Mouse (Mus musculus) C2C12 (cell line): ENCODE data around the gene Glt1d1. TPM values are rescaled to one million over a fixed set of nuclear protein-coding genes. Genes with fewer than 3 reads are reported as not detected.

ENCODE experiments used
- H3K27me3 ChIP-seq: one replicate; pipeline ENCODE4 v1.6.1; 2011; ENCODE audit not compliant: control insufficient read depth, insufficient read depth, insufficient read length
- H3K36me3 ChIP-seq: one replicate; pipeline ENCODE4 v1.6.1; 2011; ENCODE audit not compliant: control insufficient read depth, insufficient read depth
- H3K4me3 ChIP-seq: one replicate; pipeline ENCODE4 v1.5.1; 2011; ENCODE audit warnings: mild to moderate bottlenecking, control low read depth; ENCODE audit not compliant: poor library complexity, insufficient read depth, severe bottlenecking
- H3K79me2 ChIP-seq: one replicate; pipeline ENCODE4 v1.6.1; 2011; ENCODE audit not compliant: control insufficient read depth, insufficient read depth
- H3K79me3 ChIP-seq: one replicate; pipeline ENCODE4 v1.6.1; 2011; ENCODE audit warnings: low read depth, control low read depth
- H3ac ChIP-seq: one replicate; pipeline ENCODE3; 2011; ENCODE audit warnings: low read depth; ENCODE audit not compliant: control insufficient read depth, insufficient read length
- CEBPB ChIP-seq: IDR thresholded peaks from one replicate; pipeline ENCODE4 v1.6.1; 2011; ENCODE audit warnings: low read depth, mild to moderate bottlenecking, control low read depth, moderate library complexity
- CTCF ChIP-seq: IDR thresholded peaks from one replicate; pipeline ENCODE4 v1.5.1; 2011; ENCODE audit not compliant: control insufficient read depth, insufficient read depth, insufficient read length
- FOSL1 ChIP-seq: IDR thresholded peaks from one replicate; pipeline ENCODE4 v1.8.0; 2011; ENCODE audit warnings: mild to moderate bottlenecking, low read length; ENCODE audit not compliant: poor library complexity, insufficient read depth, severe bottlenecking
- MAX ChIP-seq: IDR thresholded peaks from one replicate; pipeline ENCODE4 v1.6.1; 2011; ENCODE audit warnings: mild to moderate bottlenecking, control low read depth
- MYOD1 ChIP-seq: IDR thresholded peaks from one replicate; pipeline ENCODE4 v1.6.1; 2011; ENCODE audit warnings: low read depth; ENCODE audit not compliant: control insufficient read depth, insufficient read length
- MYOG ChIP-seq: IDR thresholded peaks from one replicate; pipeline ENCODE4 v1.6.1; 2011; ENCODE audit not compliant: control insufficient read depth, insufficient read length; ENCODE audit errors: extremely low read depth
- USF1 ChIP-seq: IDR thresholded peaks from one replicate; pipeline ENCODE4 v1.6.1; 2011; ENCODE audit warnings: low read depth, mild to moderate bottlenecking, control low read depth, moderate library complexity
- polyA plus RNA-seq: library from polyadenylated mRNA; unstranded; fragments of >200 nt; fragmentation: generic; extraction: Trizol; gene quantifications from one replicate; pipeline ENCODE4 v1.2.1, GENCODE M21; 2012; ENCODE audit warnings: missing spikeins

The Glt1d1 gene
- polyA plus RNA-seq, 1 experiment = not detected

DNA sequence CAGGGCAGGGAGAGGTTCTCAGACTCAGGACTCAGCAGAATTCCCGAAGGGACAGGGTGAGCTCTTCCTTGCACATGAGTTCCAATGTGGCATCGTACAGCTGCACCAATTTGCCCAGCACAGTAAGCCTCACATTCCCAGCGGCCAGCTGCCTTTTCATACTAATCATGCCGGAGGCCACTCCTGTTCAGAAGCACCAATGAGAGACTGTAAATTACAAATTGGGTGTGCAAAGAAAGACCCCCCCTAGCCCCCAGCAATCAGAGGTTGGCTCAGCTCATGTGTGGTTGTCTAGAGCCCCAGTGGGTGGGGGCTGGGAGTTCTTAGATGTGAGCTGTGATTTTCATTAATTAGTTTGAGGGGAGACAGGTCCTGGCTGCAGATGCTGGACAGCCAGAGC, 123.5 kb downstream of the Glt1d1 start:
- TF ChIP-seq MYOG (no peak), MAX (no peak), FOSL1 (no peak), MYOD1 (no peak), CEBPB (no peak), USF1 (no peak), CTCF (no peak)
- no peaks in the 10 kb centered on the region for H3K36me3 ChIP-seq
- no peaks in the 10 kb centered on the region for H3K79me2 ChIP-seq
- H3K27me3 ChIP-seq = no peaks in the 10 kb centered on the region
- H3ac ChIP-seq = no peak overlapping the region
- H3K79me3 ChIP-seq = no peaks in the 10 kb centered on the region
- H3K4me3 ChIP-seq = no peak overlapping the region

DNA sequence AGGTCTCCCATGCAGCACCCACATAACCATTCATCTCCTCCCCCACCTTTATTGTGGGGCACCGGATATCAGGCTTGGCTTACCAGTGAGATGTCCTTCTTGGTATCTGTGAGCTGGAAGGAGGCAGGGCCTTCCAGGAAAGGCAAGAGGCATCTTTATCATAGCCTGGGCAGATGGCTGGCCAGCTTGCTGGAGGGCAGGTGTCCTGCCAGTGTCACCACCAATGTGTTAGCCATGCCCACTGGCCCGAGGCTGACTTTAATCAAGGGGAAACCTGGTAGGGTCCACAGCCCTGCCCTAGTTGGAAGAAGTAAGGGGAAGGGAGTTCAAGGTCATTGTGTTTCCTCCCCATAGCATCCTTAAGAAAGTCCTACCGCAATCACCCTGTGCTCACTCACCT, 123.9 kb downstream of the Glt1d1 start:
- TF ChIP-seq MYOG = no peak
- TF ChIP-seq MAX = no peak
- no peak for TF ChIP-seq CTCF
- no peak for TF ChIP-seq CEBPB
- TF ChIP-seq MYOD1 = no peak
- TF ChIP-seq FOSL1 = no peak
- no peak for TF ChIP-seq USF1
- Histone ChIP-seq H3K79me2 (no peaks in the 10 kb centered on the region), H3K4me3 (no peak overlapping the region), H3K36me3 (no peaks in the 10 kb centered on the region), H3K27me3 (no peaks in the 10 kb centered on the region), H3K79me3 (no peaks in the 10 kb centered on the region), H3ac (no peak overlapping the region)

DNA sequence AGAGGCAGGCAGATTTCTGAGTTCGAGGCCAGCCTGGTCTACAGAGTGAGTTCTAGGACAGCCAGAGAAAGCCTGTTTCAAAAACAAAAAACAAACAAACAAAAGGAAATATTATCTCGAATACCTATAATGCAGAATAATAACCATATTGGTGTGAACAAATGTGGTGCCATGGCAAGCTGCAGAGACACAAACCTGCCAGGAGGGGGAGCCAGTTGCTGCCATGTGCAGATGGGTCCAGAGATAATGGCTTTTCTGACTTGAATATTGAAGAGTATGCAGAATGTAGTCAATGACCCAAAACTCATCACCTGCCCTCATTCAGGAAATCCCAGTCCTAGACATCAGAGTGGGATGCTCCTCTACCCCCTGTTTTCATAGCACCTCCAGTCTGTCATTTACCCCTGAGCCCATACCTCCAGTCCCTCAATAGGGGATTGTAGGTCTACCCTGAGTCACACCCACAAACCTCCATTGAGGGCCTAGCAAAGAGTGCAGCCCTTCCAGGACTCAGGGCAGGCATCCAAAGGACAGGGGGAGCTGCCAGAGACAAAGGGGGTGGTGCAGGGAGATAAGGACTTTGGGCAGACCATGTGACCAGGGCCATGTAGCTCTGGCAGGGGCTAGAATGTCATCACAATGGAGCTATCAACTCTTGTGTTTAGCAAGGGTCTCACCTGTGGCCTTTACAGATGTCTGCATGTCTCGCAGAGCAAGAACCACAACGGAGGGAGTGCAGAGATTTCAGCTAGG, 124.8 kb downstream of the Glt1d1 start:
- Histone ChIP-seq H3K4me3 (no peak overlapping the region), H3K27me3 (no peaks in the 10 kb centered on the region), H3K36me3 (no peaks in the 10 kb centered on the region), H3K79me3 (no peaks in the 10 kb centered on the region), H3ac (no peak overlapping the region), H3K79me2 (no peaks in the 10 kb centered on the region)
- no peak for TF ChIP-seq MYOG
- TF ChIP-seq CEBPB = no peak
- TF ChIP-seq MAX = no peak
- no peak for TF ChIP-seq USF1
- TF ChIP-seq CTCF = no peak
- no peak for TF ChIP-seq FOSL1
- TF ChIP-seq MYOD1 = no peak

DNA sequence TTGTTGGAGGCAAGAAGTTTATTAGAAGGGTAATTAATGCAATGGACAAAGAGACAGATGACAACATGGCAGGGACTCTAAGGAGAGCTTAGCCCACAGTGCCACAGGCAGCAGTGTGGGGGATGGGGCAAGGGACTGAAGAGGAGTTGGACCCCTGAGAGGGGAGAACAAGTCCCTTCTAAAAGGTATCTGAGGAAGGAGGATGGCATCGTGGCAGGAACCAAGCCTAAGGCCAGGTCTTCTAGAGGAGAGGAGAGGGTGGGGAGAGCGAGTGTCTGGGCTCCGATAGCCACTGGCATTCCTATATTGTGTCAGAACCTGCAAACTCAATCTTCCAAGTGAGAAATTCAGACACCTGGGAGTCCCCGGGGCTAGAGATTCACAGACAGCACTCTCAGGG, 126.5 kb downstream of the Glt1d1 start:
- TF ChIP-seq MYOD1 (no peak), MAX (no peak), FOSL1 (no peak), CTCF (no peak), CEBPB (no peak), MYOG (no peak), USF1 (no peak)
- no peaks in the 10 kb centered on the region for H3K27me3 ChIP-seq
- no peak overlapping the region for H3ac ChIP-seq
- H3K79me3 ChIP-seq = no peaks in the 10 kb centered on the region
- no peaks in the 10 kb centered on the region for H3K36me3 ChIP-seq
- H3K79me2 ChIP-seq = no peaks in the 10 kb centered on the region
- no peak overlapping the region for H3K4me3 ChIP-seq

Other genes starting within 250 kb of the Glt1d1 start
- 42.8 TPM for gene Slc15a4, start 635 bp downstream of the Glt1d1 start, polyA plus RNA-seq